Mouse (Mus musculus): Measurements from ENCODE around the gene 4930426L09Rik.
A peak's percentile ranks its signal among the peaks of the same experiment; 100 is the strongest.

Gene 4930426L09Rik

GRCm38 (mm10) chr2:19016839-19017238 is 18.7 kb downstream of the 4930426L09Rik start:
- DNase-seq: no peak

GRCm38 (mm10) chr2:19018034-19018433 is 19.9 kb downstream of the 4930426L09Rik start:
- no peak for DNase-seq

GRCm38 (mm10) chr2:19024807-19025206 is 26.7 kb downstream of the 4930426L09Rik start:
- DNase-seq: no peak

- peak; percentile 43 for DNase-seq
Observed at GRCm38 (mm10) chr2:19037430-19037829, 39.3 kb downstream of the 4930426L09Rik start.

GRCm38 (mm10) chr2:19037907-19038570 is 39.9 kb downstream of the 4930426L09Rik start:
- peak; percentile 14 for DNase-seq

- no peak for DNase-seq
Observed at GRCm38 (mm10) chr2:19048225-19048624, 50.1 kb downstream of the 4930426L09Rik start.

- no peak for DNase-seq
Observed at GRCm38 (mm10) chr2:19049341-19049740, 51.2 kb downstream of the 4930426L09Rik start.
